Mouse (Mus musculus) lung, postnatal 36 days (tissue): ENCODE data around the gene Klrb1f.
"Not testable (repeated sequence)": the region's sequence is repeated elsewhere in the genome, so short reads cannot be mapped to it uniquely, and the experiment has no call there.

ENCODE experiments used
- DNase-seq: peaks from one replicate; pipeline ENCODE4 v3.0.0; 2022; ENCODE audit warnings: mixed read lengths

Gene Klrb1f

DNA sequence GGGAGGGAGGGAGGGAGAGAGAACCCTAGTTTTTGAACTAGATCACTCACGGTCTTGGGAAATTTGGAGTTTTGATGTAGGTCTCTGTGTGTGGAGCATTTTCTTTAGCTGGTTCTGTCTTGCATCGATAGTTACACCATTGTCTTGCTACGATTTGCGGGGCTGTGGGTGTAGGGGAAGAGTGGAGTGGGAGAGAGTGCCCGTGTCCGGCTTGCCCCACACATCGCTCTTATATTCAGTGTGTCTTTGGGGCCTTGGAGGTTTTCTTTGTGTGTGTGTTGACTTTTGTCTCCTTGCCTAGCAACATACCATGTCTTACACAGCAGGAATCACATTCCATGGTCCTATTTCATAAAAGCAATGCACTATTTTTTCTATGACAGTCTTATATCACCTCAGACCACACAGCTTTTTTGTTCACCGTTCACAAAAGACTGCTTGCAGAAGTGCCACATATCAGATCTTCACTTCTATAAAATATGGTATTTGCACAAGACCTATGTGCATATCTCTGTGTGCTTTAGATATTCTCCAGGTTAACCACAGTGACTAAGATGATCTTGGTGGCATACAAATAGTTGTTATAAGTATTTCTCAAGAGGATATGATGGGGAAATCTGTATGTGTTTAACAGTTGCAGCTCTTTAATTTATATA, 4.0 kb downstream of the Klrb1f start:
- DNase-seq, result no peak

GRCm38 (mm10) chr6:129051086-129051485, 5.4 kb downstream of the Klrb1f start:
- DNase-seq, result no peak

DNA sequence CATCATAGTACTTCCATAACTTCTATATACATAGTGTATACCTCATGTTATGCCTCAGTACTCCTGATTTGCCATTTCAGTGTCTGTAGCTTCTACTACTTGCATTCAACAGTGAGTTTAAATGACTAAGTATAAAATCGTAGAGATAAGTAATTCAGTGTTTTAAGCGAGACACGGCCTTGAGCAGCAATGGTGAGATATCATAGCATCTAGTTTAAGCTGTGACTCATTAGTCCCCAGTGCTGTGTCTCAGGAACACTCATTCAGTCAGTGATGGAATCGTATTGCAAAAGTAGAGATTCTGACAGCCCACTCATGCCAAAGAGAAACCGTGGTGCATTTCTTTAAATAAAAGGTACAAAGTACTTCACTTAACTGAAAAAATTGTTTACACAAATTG, 6.0 kb downstream of the Klrb1f start:
- DNase-seq, result no peak

DNA sequence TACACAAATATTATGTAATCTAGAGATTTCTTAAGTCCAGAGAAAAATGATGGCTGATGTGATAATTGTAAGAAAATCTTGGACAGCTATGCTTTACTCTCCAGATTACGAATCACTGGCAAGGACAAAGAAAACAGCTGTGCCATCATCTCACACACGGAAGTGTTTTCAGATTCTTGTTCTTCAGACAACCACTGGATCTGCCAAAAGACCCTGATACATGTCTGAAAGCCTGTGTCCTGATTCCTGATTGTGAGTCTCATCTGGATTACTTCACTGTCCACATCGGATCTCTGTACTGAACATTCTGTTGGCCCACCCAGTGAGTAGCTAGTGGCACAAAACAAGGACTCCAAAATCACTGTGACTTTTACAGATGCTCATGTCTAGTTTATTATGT, 10.5 kb downstream of the Klrb1f start:
- no peak for DNase-seq

DNA sequence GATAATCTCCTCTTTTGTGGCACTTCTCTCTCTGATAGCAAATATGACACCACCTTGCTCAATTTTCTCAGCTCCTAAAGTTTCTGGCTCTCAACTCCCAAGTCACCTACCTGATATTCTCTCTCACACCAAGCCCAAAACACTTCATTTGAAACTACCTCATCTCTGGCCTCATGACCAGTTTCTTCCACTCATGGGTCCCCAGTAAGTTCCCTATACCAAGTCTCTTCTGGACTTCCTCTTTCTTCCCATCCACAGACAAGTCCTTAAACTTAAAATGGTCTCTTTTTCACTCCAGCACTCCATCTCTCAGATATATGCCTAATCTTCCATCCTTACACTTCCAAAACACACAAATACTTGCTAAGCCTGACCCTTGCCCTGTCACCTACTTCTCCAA, 12.3 kb downstream of the Klrb1f start:
- DNase-seq, result no peak

- no peak for DNase-seq
These were observed 19.7 kb downstream of the Klrb1f start for GRCm38 (mm10) chr6:129065407-129065806.

DNA sequence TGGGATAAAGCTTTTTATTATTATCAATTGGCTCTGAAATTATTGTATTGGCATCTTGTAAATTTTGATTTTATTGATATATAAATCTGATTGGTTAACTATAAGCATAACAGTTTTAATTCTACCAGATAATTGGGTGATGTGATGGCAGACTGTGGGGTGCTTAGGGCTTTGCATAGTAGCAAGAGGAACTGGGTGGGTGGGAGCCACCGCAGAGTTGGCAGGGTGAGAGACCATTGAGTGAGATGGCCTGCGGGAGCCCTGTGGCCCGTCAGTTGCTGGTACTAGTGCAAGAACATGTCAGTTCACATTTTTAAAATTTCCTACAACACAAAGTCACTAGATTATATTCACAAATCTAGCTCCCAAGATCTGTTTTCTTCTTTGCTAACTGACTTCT, 20.2 kb downstream of the Klrb1f start:
- no peak for DNase-seq

DNA sequence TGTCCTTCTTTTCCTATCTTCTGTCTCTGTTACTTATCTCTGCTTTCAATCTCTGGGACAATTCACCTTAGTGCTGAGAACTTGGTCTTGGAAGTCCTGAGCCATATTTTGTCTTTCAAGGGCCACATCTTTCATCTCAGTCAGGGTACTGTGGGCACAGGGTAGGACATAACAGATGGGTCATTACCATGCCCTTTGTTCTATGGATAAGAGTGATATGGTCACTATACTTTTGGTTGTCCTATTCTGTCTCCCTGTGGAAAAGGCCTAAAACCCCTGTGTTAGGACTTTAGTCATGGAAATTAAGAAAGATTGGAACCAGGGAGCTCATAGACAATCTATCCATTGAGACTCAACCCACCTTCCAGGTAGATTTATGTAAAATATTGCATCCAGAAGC, 20.8 kb downstream of the Klrb1f start:
- no peak for DNase-seq

DNA sequence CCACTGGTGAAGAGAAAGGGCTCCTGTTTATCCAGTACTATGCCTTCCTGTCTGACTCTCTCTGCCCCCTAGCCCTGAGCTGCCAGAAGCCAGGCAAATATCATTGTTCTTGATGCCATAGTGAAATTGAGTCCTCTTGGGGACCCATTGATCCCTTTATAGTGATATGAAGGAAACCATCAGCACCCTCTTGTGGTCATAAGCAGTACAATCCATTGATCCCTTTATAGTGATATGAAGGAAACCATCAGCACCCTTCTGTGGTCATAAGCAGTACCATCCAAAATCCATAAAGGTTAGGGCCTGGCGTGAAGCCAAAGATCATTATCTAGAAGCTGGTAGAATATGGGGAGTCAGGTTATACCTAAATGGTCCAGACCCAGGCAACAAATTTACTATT, 21.3 kb downstream of the Klrb1f start:
- peak; percentile 90 for DNase-seq

- no peak for DNase-seq
These were observed 39.4 kb downstream of the Klrb1f start for GRCm38 (mm10) chr6:129085098-129085497.

GRCm38 (mm10) chr6:129086031-129086430, 40.3 kb downstream of the Klrb1f start:
- not testable (repeated sequence) for DNase-seq

DNA sequence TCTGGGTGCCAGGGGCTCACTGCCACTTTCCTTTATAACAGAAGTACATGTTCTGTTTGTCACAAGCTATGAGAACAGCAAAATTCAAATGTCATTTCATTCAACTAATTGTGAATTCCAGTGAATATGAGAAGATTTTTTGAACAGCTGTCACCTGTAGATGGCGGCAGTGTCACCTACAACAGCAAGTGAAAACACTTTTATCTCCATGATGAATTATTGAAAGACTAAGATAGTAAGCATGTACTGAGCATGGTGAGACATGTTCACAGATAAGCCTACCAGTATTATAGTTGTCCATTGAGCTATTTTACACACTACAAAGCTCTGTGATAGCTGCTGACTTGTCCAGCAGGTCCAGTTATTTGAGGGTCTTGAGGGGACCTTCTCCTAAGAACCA, 42.5 kb downstream of the Klrb1f start:
- peak; percentile 77 for DNase-seq

DNA sequence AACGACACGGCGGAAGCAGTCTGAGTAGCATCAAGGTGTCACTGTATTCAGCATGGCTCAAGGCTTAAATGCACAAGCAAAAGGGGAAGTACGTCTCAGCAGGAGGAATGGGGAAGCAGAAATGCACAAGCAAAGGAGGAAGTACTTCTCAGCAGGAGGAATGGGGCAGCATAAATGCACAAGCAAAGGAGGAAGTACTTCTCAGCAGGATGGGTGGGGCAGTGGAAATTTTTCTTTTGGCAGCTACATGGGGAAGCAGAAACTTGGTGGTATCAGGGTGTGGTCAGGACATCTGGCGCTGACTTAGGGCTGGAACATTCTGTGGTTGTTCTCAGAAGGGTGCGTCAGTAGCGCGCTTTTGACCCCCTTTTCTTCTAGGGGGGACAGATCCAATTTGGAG, 42.9 kb downstream of the Klrb1f start:
- not testable (repeated sequence) for DNase-seq

GRCm38 (mm10) chr6:129095166-129095565, 49.5 kb downstream of the Klrb1f start:
- peak; percentile 81 for DNase-seq

DNA sequence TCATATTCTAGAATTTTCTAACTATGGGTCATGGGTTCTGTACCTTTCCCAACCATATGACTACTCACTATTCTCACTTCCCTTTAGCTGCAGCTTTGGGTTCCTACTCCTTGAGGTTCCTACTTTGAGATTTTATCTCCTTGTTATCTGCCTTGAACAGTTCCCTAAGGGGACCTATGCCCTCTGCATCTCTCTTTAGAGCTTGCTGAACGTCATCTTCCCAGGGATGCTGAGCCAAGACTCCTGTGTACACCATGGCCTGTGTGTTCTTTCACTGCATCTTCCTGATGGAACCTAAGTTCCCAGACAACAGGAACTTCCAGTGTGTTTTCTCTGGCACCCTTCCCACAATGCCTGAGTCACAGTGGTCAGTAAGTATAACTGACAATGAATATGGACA, 52.2 kb downstream of the Klrb1f start:
- peak; percentile 73 for DNase-seq

- DNase-seq, result not testable (repeated sequence)
These were observed 55.1 kb downstream of the Klrb1f start, which contains the start of gene Clec2e for GRCm38 (mm10) chr6:129100794-129101193. TSS of gene Clec2e (minus strand) at chr6:129100913.

GRCm38 (mm10) chr6:129101604-129102003, 55.9 kb downstream of the Klrb1f start:
- DNase-seq, result no peak

- DNase-seq, result peak; percentile 19
These were observed 57.3 kb downstream of the Klrb1f start for GRCm38 (mm10) chr6:129102858-129103555.
